Mouse (Mus musculus) adrenal gland (tissue): ENCODE results near the gene Zfr2.

Experiments used
- intact Hi-C: fragments of 180-260 bp; cut with DNase I; formaldehyde crosslinking; loops from one replicate; pipeline ENCODE4 v1.15.1; 2025

Gene Zfr2

GRCm38 (mm10) chr10:81242021-81242420 is 9.1 kb downstream of the Zfr2 start:
- intact Hi-C loops, result no loop called here

GRCm38 (mm10) chr10:81244146-81244545 is 11.2 kb downstream of the Zfr2 start:
- intact Hi-C loops, result no loop called here

- intact Hi-C loops, result no loop called here
These were observed 11.6 kb downstream of the Zfr2 start for GRCm38 (mm10) chr10:81244595-81244994.

GRCm38 (mm10) chr10:81245166-81245565 is 12.2 kb downstream of the Zfr2 start:
- intact Hi-C loops, result no loop called here

- intact Hi-C loops, result no loop called here
These were observed 14.8 kb downstream of the Zfr2 start for GRCm38 (mm10) chr10:81247804-81248203.

GRCm38 (mm10) chr10:81249442-81249841 is 16.5 kb downstream of the Zfr2 start:
- intact Hi-C loops, result no loop called here

- intact Hi-C loops, result loop anchor here (5.0 kb wide), 1 partner anchor 45 kb away; no protein-coding TSS in a partner anchor
These were observed 19.8 kb downstream of the Zfr2 start, which contains the start of gene Matk for GRCm38 (mm10) chr10:81252424-81253419. Matk (plus strand) TSS chr10:81252935.

GRCm38 (mm10) chr10:81254886-81255285 is 21.9 kb downstream of the Zfr2 start:
- intact Hi-C loops, result loop anchor here (5.0 kb wide), 1 partner anchor 48 kb away; no protein-coding TSS in a partner anchor

GRCm38 (mm10) chr10:81257158-81258039 is 24.4 kb downstream of the Zfr2 start:
- intact Hi-C loops, result no loop called here

- intact Hi-C loops, result no loop called here
These were observed 26.4 kb downstream of the Zfr2 start for GRCm38 (mm10) chr10:81259225-81259884.

GRCm38 (mm10) chr10:81261025-81261424 is 28.1 kb downstream of the Zfr2 start:
- intact Hi-C loops, result no loop called here

GRCm38 (mm10) chr10:81265540-81265939 is 32.6 kb downstream of the Zfr2 start:
- intact Hi-C loops, result no loop called here

- intact Hi-C loops, result no loop called here
These were observed 33.5 kb downstream of the Zfr2 start, which contains the start of the genes Mrpl54 and Apba3 for GRCm38 (mm10) chr10:81266211-81267105. Mrpl54 (minus strand) TSS chr10:81266934. Apba3 (plus strand) TSS chr10:81266960.

- intact Hi-C loops, result no loop called here
These were observed 35.1 kb downstream of the Zfr2 start for GRCm38 (mm10) chr10:81268056-81268455.

- intact Hi-C loops, result no loop called here
These were observed 35.9 kb downstream of the Zfr2 start for GRCm38 (mm10) chr10:81268643-81269412.

GRCm38 (mm10) chr10:81272356-81272755 is 39.4 kb downstream of the Zfr2 start:
- intact Hi-C loops, result no loop called here

- intact Hi-C loops, result no loop called here
These were observed 40.9 kb downstream of the Zfr2 start for GRCm38 (mm10) chr10:81273842-81274241.

- intact Hi-C loops, result no loop called here
These were observed 44.7 kb downstream of the Zfr2 start for GRCm38 (mm10) chr10:81277676-81278075.

- intact Hi-C loops, result no loop called here
These were observed 46.5 kb downstream of the Zfr2 start for GRCm38 (mm10) chr10:81279496-81279895.
